Mouse (Mus musculus) hindbrain, embryonic 12.5 days (tissue): ENCODE data around the gene Gm17416. TPM values are rescaled to one million over a fixed set of nuclear protein-coding genes. Genes with fewer than 3 reads are reported as not detected.

Experiments used
- ATAC-seq: fragments of 200-750 bp; cut with Nextera tagmentation; 2 replicates; pipeline ENCODE4 v1.8.0; 2017; ENCODE audit warnings: moderate TSS enrichment; ENCODE audit not compliant: low FRiP score
- H3K27ac ChIP-seq: fragments of 300-500 bp; sonication (generic); 2 replicates; pipeline ENCODE4 v1.5.1; 2016; ENCODE audit warnings: mild to moderate bottlenecking
- H3K27me3 ChIP-seq: fragments of 300-500 bp; sonication (generic); 2 replicates; pipeline ENCODE4 v1.6.1; 2016; ENCODE audit warnings: mild to moderate bottlenecking
- H3K36me3 ChIP-seq: fragments of 300-500 bp; sonication (generic); 2 replicates; pipeline ENCODE4 v1.6.1; 2016; ENCODE audit warnings: mild to moderate bottlenecking
- H3K4me1 ChIP-seq: fragments of 300-500 bp; sonication (generic); 2 replicates; pipeline ENCODE4 v1.6.1; 2016
- H3K4me2 ChIP-seq: fragments of 300-500 bp; sonication (generic); replicated peaks from 2 replicates; pipeline ENCODE4 v1.6.1; 2016; ENCODE audit warnings: mild to moderate bottlenecking
- H3K4me3 ChIP-seq: fragments of 300-500 bp; sonication (generic); 2 replicates; pipeline ENCODE4 v1.5.1; 2016; ENCODE audit warnings: mild to moderate bottlenecking
- H3K9ac ChIP-seq: fragments of 300-500 bp; sonication (generic); 2 replicates; pipeline ENCODE4 v1.6.1; 2016; ENCODE audit warnings: mild to moderate bottlenecking, moderate library complexity
- H3K9me3 ChIP-seq: fragments of 300-500 bp; sonication (generic); replicated peaks from 2 replicates; pipeline ENCODE4 v1.6.1; 2016; ENCODE audit warnings: mild to moderate bottlenecking
- WGBS: fragments of 180-500 bp; shearing (Covaris S2); methylation state at CpG from one replicate; pipeline ENCODE4 v1.1.7; 2016; 5-methylcytosine and 5-hydroxymethylcytosine counted together
- polyA plus RNA-seq: library from polyadenylated mRNA; unstranded; fragments of >200 nt; fragmentation: Nextera tagmentation; extraction: Ambion mirVana; gene quantifications from 2 replicates; pipeline ENCODE4 v1.2.1, GENCODE M21; 2016

Gene Gm17416
- not detected in 2 replicates for polyA plus RNA-seq

- no peaks in the 10 kb centered on the region for H3K27me3 ChIP-seq
- no peaks in the 10 kb centered on the region for H3K36me3 ChIP-seq
- H3K9me3 ChIP-seq, result no peaks in the 10 kb centered on the region
- H3K4me1 ChIP-seq, result no peaks in the 10 kb centered on the region
- no peak for ATAC-seq
- H3K4me3 ChIP-seq, result no peak within 1 kb of the TSS
- H3K27ac ChIP-seq, result no peak within 1 kb of the TSS
- WGBS, result 89% methylated on average over 5 of the region's 5 CpGs
- H3K9ac ChIP-seq, result no peak within 1 kb of the TSS
- no peak within 1 kb of the TSS for H3K4me2 ChIP-seq
These were observed at the start of gene Gm17416 for GRCm38 (mm10) chr2:152569038-152569437. Gm17416 (plus strand) TSS chr2:152569338.

DNA sequence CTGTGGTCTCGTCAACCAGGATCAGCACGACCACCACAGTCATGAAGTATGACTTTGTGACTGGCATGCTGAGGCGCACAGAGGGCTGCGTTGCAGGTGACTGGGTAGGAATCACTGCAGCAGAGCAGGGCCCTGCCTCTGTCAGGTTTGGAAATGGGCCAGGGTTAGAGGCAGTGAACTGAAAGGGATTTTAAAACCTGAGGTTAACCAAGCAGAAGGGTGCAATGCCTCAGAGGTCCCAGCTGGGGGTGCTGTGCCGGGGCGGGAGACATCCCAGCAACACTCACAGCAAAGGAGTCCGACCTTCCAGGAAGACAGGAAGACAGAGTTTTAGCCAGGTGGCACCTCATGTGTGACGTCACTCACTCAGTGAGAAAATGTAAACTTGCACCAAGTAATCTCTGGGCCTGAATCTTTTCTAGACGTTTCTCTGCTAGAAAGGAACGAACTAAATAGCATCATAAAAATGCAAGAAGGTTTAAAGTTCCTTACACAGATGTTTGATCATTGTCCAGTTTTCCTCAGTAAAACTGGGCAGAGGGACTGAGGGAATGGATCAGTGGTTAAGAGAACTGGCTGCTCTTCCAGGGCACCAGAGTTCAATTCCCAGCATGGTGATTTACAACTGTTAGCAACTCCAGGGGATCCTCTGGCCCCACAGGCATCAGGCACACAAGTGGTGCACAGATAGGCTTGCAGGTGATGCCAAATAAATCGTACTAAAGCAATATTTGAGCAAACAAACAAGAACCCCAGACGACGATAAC lies 29.0 kb upstream of the Gm17416 start, which contains the start of gene Defb29:
Gene Defb29 (minus strand): TSS at position 155 of the 767 bp plus-strand sequence.
- H3K36me3 ChIP-seq, result no peaks in the 10 kb centered on the region
- H3K9me3 ChIP-seq, result no peaks in the 10 kb centered on the region
- no peak within 1 kb of the TSS for H3K9ac ChIP-seq
- H3K4me1 ChIP-seq, result no peaks in the 10 kb centered on the region
- no peak for ATAC-seq
- WGBS, result 59% methylated on average over 13 of the region's 13 CpGs
- no peak within 1 kb of the TSS for H3K27ac ChIP-seq
- no peak within 1 kb of the TSS for H3K4me2 ChIP-seq
- no peaks in the 10 kb centered on the region for H3K27me3 ChIP-seq
- no peak within 1 kb of the TSS for H3K4me3 ChIP-seq

GRCm38 (mm10) chr2:152541979-152542378 lies 27.2 kb upstream of the Gm17416 start:
- Histone ChIP-seq H3K27me3 (no peaks in the 10 kb centered on the region), H3K9ac (no peak overlapping the region), H3K4me3 (no peak overlapping the region), H3K9me3 (no peaks in the 10 kb centered on the region), H3K4me2 (no peak overlapping the region), H3K4me1 (no peaks in the 10 kb centered on the region), H3K27ac (no peak overlapping the region), H3K36me3 (no peaks in the 10 kb centered on the region)
- no peak for ATAC-seq
- 86% methylated on average over 9 of the region's 9 CpGs for WGBS

GRCm38 (mm10) chr2:152542897-152543296 lies 26.2 kb upstream of the Gm17416 start:
- Histone ChIP-seq H3K4me2 (no peak overlapping the region), H3K27ac (no peak overlapping the region), H3K9ac (no peak overlapping the region), H3K4me3 (no peak overlapping the region), H3K36me3 (no peaks in the 10 kb centered on the region), H3K9me3 (no peaks in the 10 kb centered on the region), H3K4me1 (no peaks in the 10 kb centered on the region), H3K27me3 (no peaks in the 10 kb centered on the region)
- ATAC-seq, result no peak
- 81% methylated on average over 2 of the region's 2 CpGs for WGBS

DNA sequence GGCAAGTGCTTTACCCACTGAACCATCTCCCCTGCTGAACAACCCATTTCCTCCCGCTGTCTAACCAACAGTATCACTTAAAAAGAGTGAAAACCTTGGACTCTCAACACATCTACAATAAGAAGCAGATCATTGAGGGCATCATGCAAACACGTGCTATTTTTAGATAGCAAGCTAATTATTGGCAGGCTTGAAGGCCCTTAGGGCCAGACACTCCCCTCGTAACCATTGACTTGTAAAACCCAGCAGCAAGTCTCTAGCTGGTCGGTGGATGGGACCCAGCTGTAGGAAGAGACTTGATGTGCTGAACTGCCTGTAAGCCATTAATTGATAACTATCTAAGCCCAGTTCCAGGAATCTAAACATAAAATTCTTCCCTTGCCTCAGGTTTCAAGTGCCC lies 25.7 kb upstream of the Gm17416 start:
- 79% methylated on average over 4 of the region's 4 CpGs for WGBS

GRCm38 (mm10) chr2:152544691-152545090 lies 24.4 kb upstream of the Gm17416 start:
- no peaks in the 10 kb centered on the region for H3K27me3 ChIP-seq
- no peak overlapping the region for H3K4me2 ChIP-seq
- WGBS, result 26% methylated on average over 4 of the region's 4 CpGs
- H3K36me3 ChIP-seq, result no peaks in the 10 kb centered on the region
- H3K9me3 ChIP-seq, result no peaks in the 10 kb centered on the region
- H3K9ac ChIP-seq, result no peak overlapping the region
- no peaks in the 10 kb centered on the region for H3K4me1 ChIP-seq
- no peak overlapping the region for H3K4me3 ChIP-seq
- ATAC-seq, result no peak
- H3K27ac ChIP-seq, result no peak overlapping the region

More for the DNA sequence above, 25.7 kb upstream of the Gm17416 start:
- H3K27me3 ChIP-seq, result no peaks in the 10 kb centered on the region
- H3K36me3 ChIP-seq, result no peaks in the 10 kb centered on the region
- H3K4me2 ChIP-seq, result no peak overlapping the region
- no peaks in the 10 kb centered on the region for H3K4me1 ChIP-seq
- H3K4me3 ChIP-seq, result no peak overlapping the region
- H3K9ac ChIP-seq, result no peak overlapping the region
- ATAC-seq, result no peak
- no peaks in the 10 kb centered on the region for H3K9me3 ChIP-seq
- no peak overlapping the region for H3K27ac ChIP-seq

GRCm38 (mm10) chr2:152548124-152548523 lies 21.0 kb upstream of the Gm17416 start:
- H3K9ac ChIP-seq, result no peak overlapping the region
- no peak overlapping the region for H3K27ac ChIP-seq
- no peaks in the 10 kb centered on the region for H3K9me3 ChIP-seq
- ATAC-seq, result no peak
- H3K4me2 ChIP-seq, result no peak overlapping the region
- H3K4me1 ChIP-seq, result no peaks in the 10 kb centered on the region
- WGBS, result 76% methylated on average over 5 of the region's 5 CpGs
- H3K36me3 ChIP-seq, result no peaks in the 10 kb centered on the region
- no peak overlapping the region for H3K4me3 ChIP-seq
- no peaks in the 10 kb centered on the region for H3K27me3 ChIP-seq

- ATAC-seq, result no peak
- Histone ChIP-seq H3K4me2 (peak overlapping the region; percentile 37), H3K27me3 (no peaks in the 10 kb centered on the region), H3K27ac (no peak overlapping the region), H3K9ac (no peak overlapping the region), H3K4me3 (no peak overlapping the region), H3K4me1 (no peaks in the 10 kb centered on the region), H3K9me3 (no peaks in the 10 kb centered on the region), H3K36me3 (no peaks in the 10 kb centered on the region)
- 15% methylated on average over 16 of the region's 16 CpGs for WGBS
These were observed 15.2 kb upstream of the Gm17416 start for GRCm38 (mm10) chr2:152553774-152554423.

DNA sequence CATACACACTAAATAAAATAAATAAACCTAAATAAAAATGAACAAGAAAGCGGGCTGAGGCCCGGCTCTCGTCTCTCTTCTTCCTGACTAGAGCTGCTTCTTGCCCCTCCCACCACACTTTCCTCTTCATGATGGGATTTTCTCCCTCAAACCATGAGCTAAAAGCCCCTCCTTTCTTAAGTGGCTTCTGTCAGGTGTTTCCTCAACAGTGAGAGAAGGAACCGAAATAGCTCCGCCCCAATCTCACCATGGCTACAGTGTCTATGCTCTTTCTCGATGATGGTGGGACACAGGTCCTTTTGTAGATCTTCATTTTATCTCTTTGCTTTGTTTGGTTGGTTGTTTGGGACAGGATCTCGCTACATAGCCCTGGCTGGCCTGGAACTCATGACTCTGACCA lies 12.5 kb upstream of the Gm17416 start:
- 90% methylated on average over 7 of the region's 7 CpGs for WGBS
- H3K27ac ChIP-seq, result no peak overlapping the region
- H3K4me1 ChIP-seq, result no peaks in the 10 kb centered on the region
- no peaks in the 10 kb centered on the region for H3K36me3 ChIP-seq
- H3K4me3 ChIP-seq, result no peak overlapping the region
- H3K9me3 ChIP-seq, result no peaks in the 10 kb centered on the region
- H3K9ac ChIP-seq, result no peak overlapping the region
- no peak for ATAC-seq
- H3K27me3 ChIP-seq, result no peaks in the 10 kb centered on the region
- no peak overlapping the region for H3K4me2 ChIP-seq

GRCm38 (mm10) chr2:152569881-152570280 lies 743 bp downstream of the Gm17416 start:
- Histone ChIP-seq H3K4me2 (no peak overlapping the region), H3K27me3 (no peaks in the 10 kb centered on the region), H3K9ac (no peak overlapping the region), H3K4me1 (no peaks in the 10 kb centered on the region), H3K4me3 (no peak overlapping the region), H3K36me3 (no peaks in the 10 kb centered on the region), H3K27ac (no peak overlapping the region), H3K9me3 (no peaks in the 10 kb centered on the region)
- WGBS, result 78% methylated on average over 4 of the region's 4 CpGs
- ATAC-seq, result no peak

DNA sequence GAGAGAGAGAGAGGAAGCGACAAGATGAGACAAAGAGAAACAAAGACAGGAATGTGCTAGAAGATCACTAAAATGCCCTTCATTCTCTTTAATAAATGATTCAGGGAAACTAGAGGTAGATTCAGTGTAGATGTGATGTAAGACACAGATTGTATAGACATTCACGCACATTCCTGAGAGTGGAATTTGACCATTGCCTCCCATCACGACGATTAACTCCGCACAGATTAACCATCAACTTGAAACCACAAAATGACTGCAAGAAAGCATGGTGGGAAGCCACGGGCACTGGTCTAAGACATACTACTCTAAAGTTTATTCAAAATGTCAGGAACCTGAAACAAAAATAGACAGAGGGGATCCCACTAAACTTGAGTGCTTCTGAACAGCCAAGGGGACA lies 1.2 kb downstream of the Gm17416 start:
- no peak for ATAC-seq

GRCm38 (mm10) chr2:152572114-152572794 lies 3.1 kb downstream of the Gm17416 start, which contains the start of gene Defb21:
Defb21 (plus strand) TSS chr2:152572744.
- 63% methylated on average over 11 of the region's 11 CpGs for WGBS
- no peaks in the 10 kb centered on the region for H3K36me3 ChIP-seq
- H3K4me1 ChIP-seq, result no peaks in the 10 kb centered on the region
- H3K9ac ChIP-seq, result no peak within 1 kb of the TSS
- no peak for ATAC-seq
- H3K27ac ChIP-seq, result no peak within 1 kb of the TSS
- no peaks in the 10 kb centered on the region for H3K9me3 ChIP-seq
- no peak within 1 kb of the TSS for H3K4me2 ChIP-seq
- no peak within 1 kb of the TSS for H3K4me3 ChIP-seq
- no peaks in the 10 kb centered on the region for H3K27me3 ChIP-seq

More for the DNA sequence above, 1.2 kb downstream of the Gm17416 start:
- Histone ChIP-seq H3K4me1 (no peaks in the 10 kb centered on the region), H3K9me3 (no peaks in the 10 kb centered on the region), H3K36me3 (no peaks in the 10 kb centered on the region), H3K4me2 (no peak overlapping the region), H3K27me3 (no peaks in the 10 kb centered on the region), H3K9ac (no peak overlapping the region), H3K27ac (no peak overlapping the region), H3K4me3 (no peak overlapping the region)
- 82% methylated on average over 5 of the region's 6 CpGs for WGBS
